Mouse (Mus musculus) heart, postnatal 0 days (tissue): ENCODE data around the gene Picalm.

Source experiments
- CTCF ChIP-seq: IDR thresholded peaks from 2 replicates; pipeline ENCODE4 v1.5.1; 2016; ENCODE audit warnings: antibody characterized with exemption, control low read depth, low read depth
- EP300 ChIP-seq: IDR thresholded peaks from 2 replicates; pipeline ENCODE4 v1.6.1; 2016; ENCODE audit warnings: antibody characterized with exemption, low read depth

- no peak for TF ChIP-seq CTCF
- TF ChIP-seq EP300 = no peak
Observed at GRCm38 (mm10) chr7:90120106-90120505, 9.9 kb upstream of the Picalm start.
